Mouse (Mus musculus) kidney, postnatal 14 days (tissue): Measurements from ENCODE around the gene Syn1.

Experiments
- DNase-seq: peaks from one replicate; pipeline ENCODE4 v3.0.0; 2022; ENCODE audit warnings: mixed read lengths

Syn1 gene

GRCm38 (mm10) chrX:20862105-20863065 is 58.4 kb downstream of the Syn1 start:
- DNase-seq, result peak; percentile 3

GRCm38 (mm10) chrX:20861453-20862104 is 59.2 kb downstream of the Syn1 start:
- DNase-seq, result no peak

GRCm38 (mm10) chrX:20853794-20854193 is 67.0 kb downstream of the Syn1 start:
- DNase-seq, result no peak

GRCm38 (mm10) chrX:20848256-20848984 is 72.4 kb downstream of the Syn1 start:
- peak; percentile 94 for DNase-seq

GRCm38 (mm10) chrX:20847816-20848215 is 73.0 kb downstream of the Syn1 start:
- no peak for DNase-seq

GRCm38 (mm10) chrX:20847232-20847631 is 73.6 kb downstream of the Syn1 start:
- DNase-seq, result no peak

GRCm38 (mm10) chrX:20828934-20829333 is 91.9 kb downstream of the Syn1 start:
- DNase-seq, result peak; percentile 71

GRCm38 (mm10) chrX:20819708-20820426 is 100.9 kb downstream of the Syn1 start:
- peak; percentile 69 for DNase-seq

- peak; percentile 86 for DNase-seq
Observed at GRCm38 (mm10) chrX:20819204-20819628, 101.6 kb downstream of the Syn1 start.

GRCm38 (mm10) chrX:20816974-20817373 is 103.8 kb downstream of the Syn1 start:
- DNase-seq, result peak; percentile 6
